Mouse (Mus musculus) midbrain, embryonic 12.5 days (tissue): ENCODE data around the gene Rsph6a. TPM values are rescaled to one million over a fixed set of nuclear protein-coding genes. Genes with fewer than 3 reads are reported as not detected.

ENCODE experiments used
- ATAC-seq: fragments of 200-750 bp; cut with Nextera tagmentation; 2 replicates; pipeline ENCODE4 v1.8.0; 2017; ENCODE audit warnings: low read depth, moderate TSS enrichment, moderate library complexity; ENCODE audit not compliant: low FRiP score
- H3K27ac ChIP-seq: fragments of 300-500 bp; sonication (generic); replicated peaks from 2 replicates; pipeline ENCODE4 v1.5.1; 2016; ENCODE audit warnings: mild to moderate bottlenecking
- H3K27me3 ChIP-seq: fragments of 300-500 bp; sonication (generic); 2 replicates; pipeline ENCODE4 v1.6.1; 2016; ENCODE audit warnings: mild to moderate bottlenecking
- H3K36me3 ChIP-seq: fragments of 300-500 bp; sonication (generic); 2 replicates; pipeline ENCODE4 v1.6.1; 2016
- H3K4me1 ChIP-seq: fragments of 300-500 bp; sonication (generic); 2 replicates; pipeline ENCODE4 v1.6.1; 2016
- H3K4me2 ChIP-seq: fragments of 300-500 bp; sonication (generic); replicated peaks from 2 replicates; pipeline ENCODE4 v1.6.1; 2016; ENCODE audit warnings: mild to moderate bottlenecking, moderate library complexity
- H3K4me3 ChIP-seq: fragments of 300-500 bp; sonication (generic); 2 replicates; pipeline ENCODE4 v1.5.1; 2016; ENCODE audit warnings: mild to moderate bottlenecking
- H3K9ac ChIP-seq: fragments of 300-500 bp; sonication (generic); replicated peaks from 2 replicates; pipeline ENCODE4 v1.6.1; 2016; ENCODE audit warnings: mild to moderate bottlenecking, moderate library complexity
- H3K9me3 ChIP-seq: fragments of 300-500 bp; sonication (generic); 2 replicates; pipeline ENCODE4 v1.6.1; 2016; ENCODE audit warnings: mild to moderate bottlenecking
- WGBS: fragments of 180-500 bp; shearing (Covaris S2); methylation state at CpG from one replicate; pipeline ENCODE4 v1.1.7; 2016; 5-methylcytosine and 5-hydroxymethylcytosine counted together
- polyA plus RNA-seq: library from polyadenylated mRNA; unstranded; fragments of >200 nt; fragmentation: Nextera tagmentation; extraction: Ambion mirVana; gene quantifications from 2 replicates; pipeline ENCODE4 v1.2.1, GENCODE M21; 2016

Gene Rsph6a
- polyA plus RNA-seq, 1 experiment from 2014 or later, result not detected

- ATAC-seq, result no peak
- Histone ChIP-seq H3K4me1 (peaks cover 33% of the 10 kb centered on the region), H3K27me3 (peaks cover 9% of the 10 kb centered on the region), H3K9ac (no peak overlapping the region), H3K36me3 (peaks cover 57% of the 10 kb centered on the region), H3K4me2 (no peak overlapping the region), H3K4me3 (no peak overlapping the region), H3K9me3 (no peaks in the 10 kb centered on the region), H3K27ac (no peak overlapping the region)
- 24% methylated on average over 9 of the region's 9 CpGs for WGBS
These were observed 30.5 kb downstream of the Rsph6a start for GRCm38 (mm10) chr7:19084921-19085473.

GRCm38 (mm10) chr7:19085495-19085894 lies 31.0 kb downstream of the Rsph6a start:
- no peak overlapping the region for H3K27ac ChIP-seq
- H3K4me3 ChIP-seq, result no peak overlapping the region
- H3K4me2 ChIP-seq, result no peak overlapping the region

GRCm38 (mm10) chr7:19086042-19086441 lies 31.6 kb downstream of the Rsph6a start:
- peaks cover 33% of the 10 kb centered on the region for H3K4me1 ChIP-seq

More at GRCm38 (mm10) chr7:19085495-19085894, 31.0 kb downstream of the Rsph6a start:
- H3K9me3 ChIP-seq, result no peaks in the 10 kb centered on the region
- H3K4me1 ChIP-seq, result peaks cover 33% of the 10 kb centered on the region
- 13% methylated on average over 6 of the region's 6 CpGs for WGBS
- H3K36me3 ChIP-seq, result peaks cover 57% of the 10 kb centered on the region
- H3K9ac ChIP-seq, result no peak overlapping the region
- H3K27me3 ChIP-seq, result peaks cover 14% of the 10 kb centered on the region
- no peak for ATAC-seq

GRCm38 (mm10) chr7:19086760-19087159 lies 32.3 kb downstream of the Rsph6a start:
- H3K27ac ChIP-seq, result no peak overlapping the region
- H3K9me3 ChIP-seq, result no peaks in the 10 kb centered on the region
- no peak overlapping the region for H3K4me3 ChIP-seq
- peaks cover 26% of the 10 kb centered on the region for H3K27me3 ChIP-seq
- whole genome bisulfite sequencing, result 59% methylated on average over 18 of the region's 18 CpGs
- peaks cover 56% of the 10 kb centered on the region for H3K36me3 ChIP-seq
- no peak for ATAC-seq
- H3K4me2 ChIP-seq, result no peak overlapping the region
- peaks cover 37% of the 10 kb centered on the region for H3K4me1 ChIP-seq
- no peak overlapping the region for H3K9ac ChIP-seq

More at GRCm38 (mm10) chr7:19086042-19086441, 31.6 kb downstream of the Rsph6a start:
- Histone ChIP-seq H3K4me3 (no peak overlapping the region), H3K36me3 (peaks cover 56% of the 10 kb centered on the region), H3K27me3 (peaks cover 19% of the 10 kb centered on the region), H3K4me2 (no peak overlapping the region), H3K9me3 (no peaks in the 10 kb centered on the region), H3K27ac (no peak overlapping the region), H3K9ac (0 out of 2 replicates have a peak overlapping the region, but pooled peaks have one; percentile 28)
- no peak for ATAC-seq
- 10% methylated on average over 14 of the region's 14 CpGs for WGBS

GRCm38 (mm10) chr7:19088813-19089212 lies 34.3 kb downstream of the Rsph6a start:
- peaks cover 37% of the 10 kb centered on the region for H3K36me3 ChIP-seq
- 39% methylated on average over 10 of the region's 10 CpGs for WGBS
- peaks cover 45% of the 10 kb centered on the region for H3K4me1 ChIP-seq
- H3K9me3 ChIP-seq, result no peaks in the 10 kb centered on the region
- H3K27ac ChIP-seq, result no peak overlapping the region
- no peak overlapping the region for H3K4me2 ChIP-seq
- H3K27me3 ChIP-seq, result peaks cover 30% of the 10 kb centered on the region
- no peak overlapping the region for H3K9ac ChIP-seq
- no peak overlapping the region for H3K4me3 ChIP-seq
- no peak for ATAC-seq

GRCm38 (mm10) chr7:19091913-19092312 lies 37.4 kb downstream of the Rsph6a start:
- Histone ChIP-seq H3K9ac (peak overlapping the region; percentile 43; the same call in 1 of the 2 replicates), H3K4me2 (peak overlapping the region; percentile 98), H3K9me3 (no peaks in the 10 kb centered on the region), H3K27me3 (peaks cover 35% of the 10 kb centered on the region), H3K4me3 (peak overlapping the region; percentile 72), H3K36me3 (peaks cover 36% of the 10 kb centered on the region), H3K27ac (0 out of 2 replicates have a peak overlapping the region, but pooled peaks have one; percentile 74), H3K4me1 (peaks cover 52% of the 10 kb centered on the region)
- 18% methylated on average over 13 of the region's 17 CpGs for WGBS
- no peak for ATAC-seq

GRCm38 (mm10) chr7:19092381-19093173 lies 38.1 kb downstream of the Rsph6a start:
- Histone ChIP-seq H3K9me3 (no peaks in the 10 kb centered on the region), H3K27me3 (peaks cover 35% of the 10 kb centered on the region), H3K36me3 (peaks cover 33% of the 10 kb centered on the region), H3K4me3 (peak overlapping the region; percentile 72), H3K4me2 (peak overlapping the region; percentile 98), H3K9ac (peak overlapping the region; percentile 43; the same call in 1 of the 2 replicates), H3K27ac (peak overlapping the region; percentile 74), H3K4me1 (peaks cover 55% of the 10 kb centered on the region)
- 5% methylated on average over 38 of the region's 38 CpGs for WGBS
- ATAC-seq, result peak; percentile 64

- H3K27me3 ChIP-seq, result peaks cover 35% of the 10 kb centered on the region
- no peaks in the 10 kb centered on the region for H3K9me3 ChIP-seq
- H3K4me2 ChIP-seq, result peak overlapping the region; percentile 98
- 0% methylated on average over 9 of the region's 15 CpGs for WGBS
- peak overlapping the region; percentile 35; the same call in 1 of the 2 replicates for H3K9ac ChIP-seq
- peak overlapping the region; percentile 72 for H3K4me3 ChIP-seq
- peak overlapping the region; percentile 74 for H3K27ac ChIP-seq
- peak; percentile 24 for ATAC-seq
- peaks cover 30% of the 10 kb centered on the region for H3K36me3 ChIP-seq
- H3K4me1 ChIP-seq, result peaks cover 55% of the 10 kb centered on the region
These were observed 38.7 kb downstream of the Rsph6a start for GRCm38 (mm10) chr7:19093174-19093521.

GRCm38 (mm10) chr7:19093537-19094385 lies 39.3 kb downstream of the Rsph6a start:
- H3K27ac ChIP-seq, result peak overlapping the region; percentile 91
- H3K9me3 ChIP-seq, result no peaks in the 10 kb centered on the region
- WGBS, result under 1% methylated on average over 45 of the region's 45 CpGs
- H3K4me2 ChIP-seq, result peak overlapping the region; percentile 98
- H3K27me3 ChIP-seq, result peaks cover 35% of the 10 kb centered on the region
- H3K4me3 ChIP-seq, result peak overlapping the region; percentile 72
- H3K36me3 ChIP-seq, result peaks cover 26% of the 10 kb centered on the region
- H3K9ac ChIP-seq, result peak overlapping the region; percentile 85
- peaks cover 55% of the 10 kb centered on the region for H3K4me1 ChIP-seq
- peak; percentile 79 for ATAC-seq

GRCm38 (mm10) chr7:19094471-19094825 lies 40.0 kb downstream of the Rsph6a start, which contains the start of gene Six5:
Gene Six5 (plus strand): TSS chr7:19094594.
- H3K9me3 ChIP-seq, result no peaks in the 10 kb centered on the region
- peaks cover 55% of the 10 kb centered on the region for H3K4me1 ChIP-seq
- H3K36me3 ChIP-seq, result peaks cover 26% of the 10 kb centered on the region
- ATAC-seq, result no peak
- WGBS, result 1% methylated on average over 23 of the region's 36 CpGs
- H3K27ac ChIP-seq, result peak within 1 kb of the TSS; percentile 91
- peak within 1 kb of the TSS; percentile 85 for H3K9ac ChIP-seq
- peaks cover 35% of the 10 kb centered on the region for H3K27me3 ChIP-seq
- peak within 1 kb of the TSS; percentile 72 for H3K4me3 ChIP-seq
- H3K4me2 ChIP-seq, result peak within 1 kb of the TSS; percentile 98

- peak overlapping the region; percentile 98 for H3K4me2 ChIP-seq
- peak overlapping the region; percentile 85 for H3K9ac ChIP-seq
- under 1% methylated on average over 66 of the region's 87 CpGs for WGBS
- ATAC-seq, result no peak
- H3K27me3 ChIP-seq, result peaks cover 33% of the 10 kb centered on the region
- H3K27ac ChIP-seq, result peak overlapping the region; percentile 91
- H3K4me3 ChIP-seq, result peak overlapping the region; percentile 72
- H3K4me1 ChIP-seq, result peaks cover 55% of the 10 kb centered on the region
- peaks cover 22% of the 10 kb centered on the region for H3K36me3 ChIP-seq
- no peaks in the 10 kb centered on the region for H3K9me3 ChIP-seq
These were observed 40.6 kb downstream of the Rsph6a start for GRCm38 (mm10) chr7:19094826-19095750.
